Mouse (Mus musculus) liver, embryonic 14 days (tissue): ENCODE measurements around the gene Ube2c. TPM values are rescaled to one million over a fixed set of nuclear protein-coding genes. Genes with fewer than 3 reads are reported as not detected.

ENCODE experiments used
- polyA plus RNA-seq: library from polyadenylated mRNA; depleted of rRNA; stranded (reverse); fragments of >200 nt; gene quantifications from 2 replicates; pipeline ENCODE4 v1.2.3, GENCODE M21; 2012; rRNA removed

The Ube2c gene
- polyA plus RNA-seq: 386 and 491 TPM in 2 replicates

DNA sequence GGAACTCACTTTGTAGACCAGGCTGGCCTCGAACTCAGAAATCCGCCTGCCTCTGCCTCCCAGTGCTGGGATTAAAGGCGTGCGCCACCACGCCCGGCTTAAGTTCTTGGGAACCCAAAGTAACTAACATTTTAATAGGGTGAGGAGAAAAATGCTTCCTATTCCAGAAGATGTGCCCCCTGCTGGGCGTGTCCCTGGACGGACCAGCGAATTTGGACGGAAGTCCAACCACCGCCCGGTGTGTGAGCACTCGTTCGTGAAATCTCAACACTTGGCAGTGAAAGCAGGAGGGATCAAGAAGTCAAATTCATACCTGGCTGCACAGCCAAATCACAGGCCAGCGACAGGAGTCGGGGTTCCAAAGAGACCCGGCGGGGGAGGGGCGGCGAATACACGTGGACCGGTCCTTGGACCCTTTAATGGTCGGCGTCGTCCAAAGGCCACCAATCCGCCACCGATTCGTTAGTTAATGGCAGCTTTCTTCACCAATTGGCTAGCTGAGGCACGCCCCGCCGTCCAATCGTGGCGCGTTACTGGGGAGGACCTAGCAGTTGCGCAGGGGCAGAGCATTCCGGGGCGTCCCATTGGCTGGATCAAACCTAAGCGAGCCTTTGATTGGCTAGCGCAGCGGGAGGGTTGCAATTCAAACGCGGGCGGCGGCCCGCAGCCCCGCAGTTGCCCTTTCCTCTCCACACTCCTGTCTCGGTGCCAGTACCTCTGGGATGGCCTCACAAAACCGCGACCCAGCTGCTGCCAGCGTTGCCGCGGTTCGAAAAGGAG lies at the start of gene Ube2c:
Gene Ube2c (plus strand): TSS at position 641 of the 780 bp plus-strand sequence.

DNA sequence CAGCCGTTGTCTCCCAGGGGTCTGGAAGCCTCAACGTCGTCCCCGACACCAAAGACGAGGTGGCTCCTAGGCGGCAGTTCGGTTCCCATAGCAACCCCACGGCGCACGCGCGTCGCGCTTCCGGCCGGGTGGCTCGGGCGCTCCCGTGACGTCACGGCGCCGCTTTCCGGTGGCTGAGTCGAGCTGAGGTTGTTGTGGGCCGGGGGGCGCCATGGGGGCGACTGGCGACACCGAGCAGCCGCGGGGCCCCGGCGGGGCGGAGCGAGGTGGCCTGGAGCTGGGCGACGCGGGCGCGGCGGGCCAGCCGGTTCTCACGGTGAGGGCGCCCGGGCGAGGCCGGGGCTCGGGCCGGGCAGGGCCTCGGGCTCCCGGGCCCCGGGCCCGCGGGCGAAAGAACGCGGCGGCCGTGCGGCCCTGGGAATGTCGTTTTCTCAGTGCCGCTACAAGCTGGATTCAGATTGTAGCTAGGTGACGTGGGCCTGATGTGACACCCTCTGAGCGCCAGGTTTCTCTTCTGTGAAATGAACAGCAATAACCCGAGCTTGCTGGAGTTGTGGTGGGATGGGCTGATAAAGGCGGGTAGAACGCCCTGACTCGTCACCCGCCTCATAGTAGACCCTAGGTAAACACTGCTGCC lies 23.7 kb upstream of the Ube2c start, which contains the start of the genes Wfdc3 and Dnttip1:
Gene Wfdc3 (minus strand): TSS at position 89 of the 637 bp plus-strand sequence.
Gene Dnttip1 (plus strand): TSS at position 141 of the 637 bp plus-strand sequence.

GRCm38 (mm10) chr2:164779481-164780086 lies 9.9 kb downstream of the Ube2c start, which contains the start of gene Tnnc2:
Gene Tnnc2, minus strand, starts transcription at chr2:164779967.

DNA sequence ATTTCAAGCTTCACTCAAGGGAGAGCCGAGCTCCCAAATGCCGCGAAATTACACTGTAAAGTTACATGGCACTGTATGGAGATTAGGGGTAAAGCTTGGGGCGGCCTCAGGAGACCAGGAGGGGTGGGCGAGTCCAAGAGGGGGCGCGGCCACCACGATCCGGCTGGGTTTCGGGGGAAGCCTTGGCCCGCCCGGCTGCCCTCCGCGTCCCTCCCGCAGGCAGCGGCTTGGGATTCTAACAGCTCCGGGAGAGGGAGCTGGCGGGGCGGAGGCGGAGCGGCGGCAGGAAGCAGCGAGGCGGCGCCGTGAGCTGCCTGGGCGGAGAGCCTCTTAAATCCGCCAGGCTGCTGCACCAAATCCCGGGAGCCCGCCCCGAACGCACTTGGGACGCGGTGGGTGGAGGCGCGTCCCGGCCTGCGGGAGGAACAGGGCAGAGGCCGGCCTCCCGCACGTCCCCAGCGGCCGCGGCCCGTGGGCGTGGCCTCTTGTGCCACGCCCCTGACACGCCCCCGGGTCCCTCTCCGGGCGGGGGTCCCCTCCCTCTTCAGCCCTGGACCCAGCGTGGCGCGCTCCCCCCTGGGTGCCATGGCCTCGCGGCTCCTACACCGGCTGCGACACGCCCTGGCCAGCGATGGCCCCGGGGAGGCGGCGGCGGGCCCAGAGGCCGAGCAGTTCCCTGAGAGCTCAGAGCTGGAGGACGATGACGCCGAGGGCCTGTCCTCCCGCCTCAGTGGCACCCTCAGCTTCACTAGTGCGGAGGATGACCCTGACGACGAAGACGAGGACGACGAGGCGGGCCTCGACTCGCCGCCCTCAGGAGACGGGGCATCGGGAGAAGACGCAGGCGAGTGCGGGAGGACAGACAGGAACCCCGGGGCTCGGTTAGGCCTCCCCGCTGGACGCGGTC lies 16.0 kb downstream of the Ube2c start, which contains the start of gene Snx21:
Gene Snx21 (plus strand): TSS at position 343 of the 907 bp plus-strand sequence.

DNA sequence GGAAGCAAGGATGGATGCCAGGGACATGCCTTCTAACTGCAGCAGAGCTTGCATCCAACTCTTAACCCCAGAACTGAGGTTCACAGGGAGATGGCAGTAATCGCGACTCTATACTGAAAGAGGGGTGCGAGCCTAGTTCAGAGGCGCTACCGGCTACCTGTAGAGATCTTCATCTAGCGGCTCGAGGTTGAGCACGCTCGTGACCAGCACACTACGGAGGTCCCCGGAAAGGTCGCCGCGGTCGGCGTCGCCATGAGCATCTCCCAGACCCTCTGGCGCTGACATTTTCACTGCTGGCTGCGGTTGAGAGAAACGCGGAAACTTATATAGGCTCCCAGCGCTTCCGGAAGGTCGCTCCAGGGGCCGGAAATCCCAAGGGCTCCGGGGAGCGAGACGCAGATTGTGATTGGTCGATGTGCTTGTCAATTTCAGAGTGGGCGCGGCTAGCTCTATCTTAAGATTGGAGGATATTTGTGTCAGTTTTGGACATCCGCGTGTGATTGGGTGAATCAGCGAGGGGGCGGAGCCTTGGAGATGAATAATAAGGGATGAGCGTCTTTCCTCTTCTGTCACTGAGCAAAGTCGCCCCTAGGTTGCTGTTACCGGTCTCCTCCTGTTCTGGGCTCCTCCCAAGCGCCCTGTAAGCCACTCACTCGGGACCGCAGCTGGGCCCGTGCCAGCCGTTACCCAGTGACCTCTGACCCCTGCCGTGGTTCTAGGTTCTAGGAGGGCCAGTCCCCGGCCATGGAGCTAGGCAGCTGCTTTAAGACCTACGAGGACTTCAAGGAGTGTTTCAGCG lies 35.0 kb downstream of the Ube2c start, which contains the start of the genes Acot8 and Zswim3:
Gene Acot8 (minus strand): TSS at position 350 of the 799 bp plus-strand sequence.
Gene Zswim3 (plus strand): TSS at position 566 of the 799 bp plus-strand sequence.

GRCm38 (mm10) chr2:164822636-164823165 lies 53.0 kb downstream of the Ube2c start, which contains the start of gene Zswim1:
Gene Zswim1, plus strand, starts transcription at chr2:164822686.

Other genes starting within 250 kb of the Ube2c start
- 0.70 and 1.2 TPM in 2 replicates for gene Wfdc2, start 207.5 kb upstream of the Ube2c start, polyA plus RNA-seq
- not detected in 2 replicates for gene Spint3, start 196.4 kb upstream of the Ube2c start, polyA plus RNA-seq
- 0.07 TPM in 1 of 2 replicates, not detected in the other for gene Wfdc6a, start 184.5 kb upstream of the Ube2c start, polyA plus RNA-seq
- gene Eppin, start 176.3 kb upstream of the Ube2c start, polyA plus RNA-seq: not detected in 2 replicates
- gene Wfdc6b, start 156.4 kb upstream of the Ube2c start, polyA plus RNA-seq: not detected in 2 replicates
- gene Wfdc8, start 156.3 kb upstream of the Ube2c start, polyA plus RNA-seq: not detected in 2 replicates
- not detected in 2 replicates for gene Wfdc16, start 131.1 kb upstream of the Ube2c start, polyA plus RNA-seq
- not detected in 2 replicates for gene Wfdc10, start 113.9 kb upstream of the Ube2c start, polyA plus RNA-seq
- gene Wfdc9, start 113.3 kb upstream of the Ube2c start, polyA plus RNA-seq: not detected in 2 replicates
- not detected in 2 replicates for gene Wfdc11, start 95.8 kb upstream of the Ube2c start, polyA plus RNA-seq
- not detected in 2 replicates for gene Wfdc13, start 84.8 kb upstream of the Ube2c start, polyA plus RNA-seq
- not detected in 2 replicates for gene Spint4, start 71.4 kb upstream of the Ube2c start, polyA plus RNA-seq
- not detected in 2 replicates for gene Spint5, start 54.6 kb upstream of the Ube2c start, polyA plus RNA-seq
- 1.6 and 1.7 TPM in 2 replicates for gene Wfdc3, start 24.0 kb upstream of the Ube2c start, polyA plus RNA-seq
- 26.6 and 27.2 TPM in 2 replicates for gene Dnttip1, start 23.9 kb upstream of the Ube2c start, polyA plus RNA-seq
- gene Tnnc2, start 10.1 kb downstream of the Ube2c start, polyA plus RNA-seq: 0.45 and 15.8 TPM in 2 replicates
- gene Snx21, start 15.9 kb downstream of the Ube2c start, polyA plus RNA-seq: 2.3 and 2.4 TPM in 2 replicates
- 19.0 and 20.4 TPM in 2 replicates for gene Acot8, start 35.0 kb downstream of the Ube2c start, polyA plus RNA-seq
- 2.2 and 2.4 TPM in 2 replicates for gene Zswim3, start 35.2 kb downstream of the Ube2c start, polyA plus RNA-seq
- 1.8 and 2.2 TPM in 2 replicates for gene Zswim1, start 52.8 kb downstream of the Ube2c start, polyA plus RNA-seq
- 0.05 TPM in 1 of 2 replicates, not detected in the other for gene Spata25, start 58.6 kb downstream of the Ube2c start, polyA plus RNA-seq
- 58.4 and 71.2 TPM in 2 replicates for gene Ctsa, start 63.0 kb downstream of the Ube2c start, polyA plus RNA-seq
- gene Neurl2, start 63.6 kb downstream of the Ube2c start, polyA plus RNA-seq: 0.88 and 0.89 TPM in 2 replicates
- gene Pltp, start 87.8 kb downstream of the Ube2c start, polyA plus RNA-seq: 6.8 and 8.1 TPM in 2 replicates
- gene Pcif1, start 109.4 kb downstream of the Ube2c start, polyA plus RNA-seq: 17.5 and 19.0 TPM in 2 replicates
- gene Zfp335, start 141.9 kb downstream of the Ube2c start, polyA plus RNA-seq: 7.7 and 8.5 TPM in 2 replicates
- 0.85 and 0.92 TPM in 2 replicates for gene Mmp9, start 170.9 kb downstream of the Ube2c start, polyA plus RNA-seq
- 0.36 and 0.44 TPM in 2 replicates for gene Slc12a5, start 190.9 kb downstream of the Ube2c start, polyA plus RNA-seq